Mouse (Mus musculus) layer of hippocampus, postnatal 10 days (tissue): ENCODE results near the gene Itprid2. TPM values are rescaled to one million over a fixed set of nuclear protein-coding genes. Genes with fewer than 3 reads are reported as not detected.
"Not testable (repeated sequence)": the region's sequence is repeated elsewhere in the genome, so short reads cannot be mapped to it uniquely, and the experiment has no call there.

Experiments
- DNase-seq, 2 experiments: peaks; one replicate each; pipeline ENCODE4 v3.0.0; 2021; ENCODE audit warnings: low spot score in 2 of 2
- long read RNA-seq: library from polyadenylated mRNA; stranded (forward); transcript quantifications from one replicate; pipeline ENCODE4 v2.0.0, GENCODE M21; 2023
- total RNA-seq, 2 experiments: library from RNA; stranded (reverse); gene quantifications; 2 replicates each; pipeline ENCODE4 v1.2.3; 2021

The Itprid2 gene
- 10 to 100 TPM; 34.3 to 35.4 TPM for total RNA-seq
- long read RNA-seq, full-length matches to known transcripts = 2 of 6 reads
- long read RNA-seq, partial matches to known transcripts = 3 of 6 reads
- long read RNA-seq, other reads (novel, unspliced or antisense) = 1 of 6 reads

DNA sequence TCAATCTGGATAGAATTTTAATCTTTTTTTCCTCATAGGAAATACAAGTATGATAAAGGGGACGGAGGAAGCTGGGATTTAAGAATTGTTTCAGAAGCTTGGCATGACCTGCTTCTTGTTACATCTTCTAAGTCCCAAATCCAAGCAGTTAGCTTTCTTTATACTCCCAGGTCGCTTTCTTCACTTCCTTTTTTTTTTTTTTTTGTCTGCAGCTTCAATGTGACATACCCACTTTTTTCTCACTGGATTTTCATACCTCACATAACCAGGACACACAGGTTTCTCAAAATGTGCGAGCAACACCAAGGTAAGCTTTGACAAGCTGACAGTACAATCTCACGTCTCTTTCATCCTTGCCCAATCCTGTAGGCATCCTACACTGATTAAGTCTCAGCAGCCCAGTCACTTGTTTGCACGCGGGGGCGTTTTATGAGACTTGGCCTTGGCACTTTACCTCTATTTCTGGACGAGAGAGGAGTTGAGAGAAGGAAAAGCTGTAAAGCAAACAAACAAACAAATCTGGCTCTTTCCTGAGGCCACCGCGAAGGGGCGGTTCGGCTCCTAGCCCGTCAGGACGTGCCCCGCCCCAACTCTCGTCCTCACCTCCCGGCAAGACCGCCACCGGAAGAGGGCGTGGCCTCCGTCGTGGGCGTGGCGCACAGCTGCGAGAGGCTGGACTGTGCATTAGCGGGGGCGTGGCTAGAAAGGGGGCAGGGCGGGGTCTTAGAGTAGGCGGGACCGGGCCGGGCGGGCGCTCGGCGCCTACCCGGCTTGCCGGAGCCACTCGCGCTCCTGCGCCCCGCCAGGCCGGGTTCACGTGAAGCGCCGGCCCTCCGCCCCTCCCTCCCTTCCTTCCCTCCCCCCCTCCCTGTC is at the start of gene Itprid2:
Gene Itprid2, plus strand, starts transcription at position 825 of the 873 bp plus-strand sequence.
- DNase-seq = peak; percentile 94 to 97

DNA sequence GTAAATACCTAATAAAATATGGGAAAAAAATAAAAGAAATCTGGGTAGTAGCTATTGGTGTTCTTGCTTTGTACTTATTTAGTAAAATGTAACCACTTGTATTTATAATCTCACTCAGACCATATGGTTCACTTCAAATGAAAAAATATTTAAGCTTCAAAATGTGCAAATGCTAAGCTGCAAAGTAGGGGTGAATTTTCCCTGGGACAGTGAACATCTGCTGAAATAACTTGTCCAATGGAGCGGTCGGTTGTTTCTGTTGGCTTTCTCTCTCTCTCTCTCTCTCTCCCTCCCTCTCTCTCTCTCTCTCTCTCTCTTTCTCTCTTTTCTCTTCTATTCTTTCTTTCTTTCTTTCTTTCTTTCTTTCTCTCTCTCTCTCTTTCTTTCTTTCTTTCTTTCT is 39.0 kb upstream of the Itprid2 start:
- no peak for DNase-seq

DNA sequence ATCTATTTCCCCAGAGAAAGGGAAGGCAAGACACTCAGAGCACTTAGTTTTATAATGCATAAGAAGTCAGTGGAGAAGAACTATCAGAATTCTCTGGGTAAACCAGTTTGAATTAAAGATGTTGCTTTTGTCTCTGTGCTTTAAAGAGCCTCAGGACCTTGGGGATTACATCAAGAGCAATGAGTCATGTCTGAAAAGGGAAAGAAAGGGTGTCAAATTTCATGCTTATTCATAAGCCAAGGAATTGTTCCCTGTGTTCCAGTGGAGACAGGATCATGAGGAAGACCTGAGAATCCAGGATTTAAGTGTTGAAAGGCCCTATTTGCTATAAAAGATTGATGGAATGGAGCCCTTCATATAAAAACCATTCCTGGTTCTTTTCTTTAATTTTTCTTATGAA is 38.1 kb upstream of the Itprid2 start:
- DNase-seq = no peak

DNA sequence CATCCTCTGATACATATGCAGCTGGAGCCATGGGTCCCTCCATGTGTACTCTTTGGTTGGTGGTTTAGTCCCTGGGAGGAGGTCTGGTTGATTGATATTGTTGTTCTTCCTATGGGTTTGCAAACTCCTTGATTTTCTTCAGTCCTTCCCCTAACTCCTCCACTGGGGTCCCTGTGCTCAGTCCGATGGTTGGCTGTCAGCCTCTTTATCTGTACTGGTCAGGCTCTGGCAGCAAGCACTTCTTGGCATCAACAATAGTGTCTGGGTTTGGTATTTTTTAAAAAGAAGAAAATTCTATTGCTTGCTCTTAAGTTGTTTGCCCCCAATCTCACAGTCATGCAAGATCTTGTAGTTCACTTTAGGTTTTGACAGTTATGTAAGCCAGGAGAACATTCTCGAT is 34.0 kb upstream of the Itprid2 start:
- DNase-seq = not testable (repeated sequence)

DNA sequence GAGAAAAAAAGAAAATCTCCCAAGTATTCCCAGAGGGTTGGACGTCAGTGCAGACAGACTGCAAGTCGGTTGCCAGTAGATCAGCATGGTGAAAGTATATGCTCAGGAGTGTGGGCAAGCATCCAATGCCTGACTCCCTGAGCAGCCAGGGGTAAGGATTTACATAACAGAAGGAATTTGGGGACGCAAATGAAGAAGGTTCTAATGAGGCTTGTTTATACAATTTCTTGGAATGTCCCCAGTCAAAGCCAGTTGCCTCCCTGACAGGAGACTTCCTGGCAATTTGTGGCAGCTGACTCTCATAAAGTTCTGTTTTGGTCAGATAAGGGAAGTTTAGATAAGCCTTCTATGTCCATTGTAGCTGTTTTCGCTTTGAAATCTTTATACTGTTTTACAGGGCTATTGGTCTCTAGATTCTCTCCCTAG is 33.4 kb upstream of the Itprid2 start:
- no peak for DNase-seq

DNA sequence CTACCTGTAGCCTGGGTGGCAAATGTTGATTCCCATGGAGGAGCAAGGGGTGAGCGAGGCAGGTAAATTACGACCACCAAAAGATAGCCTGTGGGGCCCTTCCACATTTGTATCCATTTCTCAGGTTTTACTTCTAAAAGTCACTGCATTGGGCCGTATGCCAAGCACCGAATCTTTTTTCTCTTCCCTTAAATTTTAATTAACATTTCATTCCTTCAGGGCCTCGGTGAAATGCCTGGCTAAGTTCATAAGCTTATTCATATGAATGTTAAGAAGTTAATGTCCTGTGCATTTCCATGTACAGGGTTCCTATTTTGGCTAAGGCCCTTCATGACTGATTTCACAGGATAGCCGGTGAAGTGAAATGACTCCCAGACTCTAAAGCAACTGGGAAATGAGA is 32.8 kb upstream of the Itprid2 start:
- no peak for DNase-seq

DNA sequence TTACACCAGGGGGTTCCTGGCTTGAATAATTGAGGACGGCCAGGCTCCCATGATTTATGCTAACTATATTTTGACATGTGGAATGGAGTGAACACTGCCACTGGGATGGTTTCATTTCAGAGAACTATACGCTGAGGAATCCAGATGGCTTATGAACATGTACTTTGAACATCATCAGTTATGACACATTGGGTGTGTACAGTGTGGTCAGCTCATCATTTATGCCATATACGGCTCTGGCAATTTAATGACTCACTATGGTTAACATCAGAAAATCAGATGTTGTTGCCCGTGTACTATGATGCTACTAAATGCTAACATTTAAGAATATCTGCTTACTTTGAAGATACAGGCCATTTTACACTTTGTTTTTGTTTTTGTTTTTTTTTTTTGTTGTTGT is 31.8 kb upstream of the Itprid2 start:
- DNase-seq = no peak

DNA sequence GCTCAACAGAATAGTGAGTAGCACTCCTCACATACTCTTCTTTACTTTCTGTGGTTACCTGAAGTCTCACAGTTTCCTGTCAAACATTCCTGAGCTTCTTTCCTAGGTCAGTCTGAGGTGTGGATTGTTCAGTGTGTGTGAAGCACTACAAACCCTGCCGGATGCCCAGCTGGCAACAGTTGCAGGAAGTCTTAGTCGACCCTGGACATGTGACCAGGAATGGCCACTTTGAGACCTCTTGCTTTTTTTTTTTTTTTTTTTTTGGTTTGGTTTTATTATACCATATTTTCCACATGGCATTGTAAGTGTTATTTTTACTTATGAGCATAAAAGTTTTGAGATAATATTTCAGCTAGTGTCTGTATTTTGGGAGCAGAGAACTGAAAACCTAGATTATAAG is 29.1 kb upstream of the Itprid2 start:
- DNase-seq = no peak

DNA sequence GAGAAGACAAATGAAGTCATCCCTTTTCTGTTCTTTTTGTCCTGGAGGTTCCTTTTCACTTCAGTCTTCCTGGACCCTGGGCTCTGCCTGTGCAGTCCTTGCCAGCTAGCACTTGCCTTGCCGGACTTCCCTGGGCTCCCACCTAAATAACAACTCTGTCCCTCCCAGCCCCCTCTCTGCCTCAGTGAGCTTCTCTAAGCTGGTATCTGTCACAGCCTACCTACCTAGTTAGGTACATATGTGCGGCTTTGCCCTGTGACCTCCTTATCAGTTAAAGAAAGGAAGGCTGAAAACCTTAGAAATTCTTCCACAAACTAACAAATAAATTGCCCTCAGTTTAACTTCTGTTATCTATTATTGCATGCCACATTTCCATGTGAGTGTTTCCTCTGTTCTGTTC is 28.0 kb upstream of the Itprid2 start:
- no peak for DNase-seq

DNA sequence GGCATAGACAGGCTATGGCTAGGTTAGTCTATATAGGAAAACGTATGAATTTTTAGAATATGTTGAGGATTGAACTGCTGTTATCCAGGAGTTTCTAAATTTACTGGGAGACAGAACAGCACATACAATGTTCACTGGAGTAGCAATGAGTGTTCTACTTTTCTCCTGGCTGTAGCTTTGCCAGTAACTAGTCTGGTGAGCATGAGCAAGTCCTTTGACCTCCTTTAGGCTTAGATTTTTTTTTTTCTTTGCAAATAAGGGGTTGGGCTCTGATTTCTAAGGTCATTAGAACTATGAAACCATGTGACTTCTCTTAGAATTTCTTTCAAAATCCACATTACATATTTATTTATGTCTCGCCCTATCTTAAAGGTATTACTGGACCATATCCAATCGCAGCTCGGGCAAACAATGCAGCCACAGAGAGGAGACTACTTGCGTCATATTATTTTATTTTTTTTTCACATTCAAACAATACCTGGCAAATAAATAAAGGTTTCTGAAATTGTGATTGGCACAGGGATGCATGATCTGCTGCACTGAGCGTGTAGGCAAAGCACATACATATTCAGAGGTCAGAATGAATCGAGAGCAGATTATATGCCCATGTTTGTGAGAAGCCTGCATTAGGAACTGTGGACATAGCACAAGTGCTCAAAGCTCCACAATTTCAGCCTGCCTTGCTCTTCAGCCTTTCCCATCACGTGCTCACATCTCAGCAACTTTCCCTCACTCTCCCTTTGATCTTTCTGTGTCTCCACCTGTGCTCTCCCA is 26.7 kb upstream of the Itprid2 start:
- no peak for DNase-seq

DNA sequence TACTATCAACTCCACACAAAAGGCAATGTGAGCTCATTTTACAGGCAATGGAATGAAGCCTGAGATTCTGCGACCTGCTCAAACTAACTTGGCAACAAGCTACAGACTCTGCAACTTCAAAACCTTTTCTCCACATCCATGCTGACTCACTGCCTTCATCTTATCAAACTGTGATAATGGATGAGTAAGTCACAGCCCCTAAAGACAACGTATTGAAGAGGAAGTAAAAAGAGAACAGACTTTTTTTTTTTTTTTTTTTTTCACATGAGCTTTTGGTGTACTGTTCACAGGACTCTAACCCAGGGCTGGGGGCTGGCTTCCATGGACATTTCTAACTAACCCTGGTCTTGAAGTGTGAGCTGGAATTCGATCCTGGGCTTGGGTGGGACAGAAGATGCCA is 24.3 kb upstream of the Itprid2 start:
- no peak for DNase-seq

DNA sequence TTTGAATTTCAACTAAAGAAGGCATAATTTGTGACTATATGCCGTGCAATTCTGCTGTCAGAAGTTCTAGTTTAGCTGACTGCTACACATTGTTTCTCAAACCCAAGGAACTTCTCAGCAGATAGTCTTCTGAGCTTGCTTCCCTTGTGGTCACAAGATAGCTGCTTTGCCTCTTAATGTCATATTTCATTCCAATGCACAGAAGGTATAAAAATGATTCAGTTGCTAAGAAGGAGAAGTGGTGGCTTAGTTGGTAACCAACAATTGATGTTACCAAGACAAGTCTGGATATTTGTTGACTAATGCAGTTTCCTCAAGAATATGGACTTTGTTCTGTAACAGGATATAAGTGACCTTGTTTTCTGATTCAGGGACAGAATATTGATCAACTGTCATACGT is 17.0 kb upstream of the Itprid2 start:
- DNase-seq = no peak

DNA sequence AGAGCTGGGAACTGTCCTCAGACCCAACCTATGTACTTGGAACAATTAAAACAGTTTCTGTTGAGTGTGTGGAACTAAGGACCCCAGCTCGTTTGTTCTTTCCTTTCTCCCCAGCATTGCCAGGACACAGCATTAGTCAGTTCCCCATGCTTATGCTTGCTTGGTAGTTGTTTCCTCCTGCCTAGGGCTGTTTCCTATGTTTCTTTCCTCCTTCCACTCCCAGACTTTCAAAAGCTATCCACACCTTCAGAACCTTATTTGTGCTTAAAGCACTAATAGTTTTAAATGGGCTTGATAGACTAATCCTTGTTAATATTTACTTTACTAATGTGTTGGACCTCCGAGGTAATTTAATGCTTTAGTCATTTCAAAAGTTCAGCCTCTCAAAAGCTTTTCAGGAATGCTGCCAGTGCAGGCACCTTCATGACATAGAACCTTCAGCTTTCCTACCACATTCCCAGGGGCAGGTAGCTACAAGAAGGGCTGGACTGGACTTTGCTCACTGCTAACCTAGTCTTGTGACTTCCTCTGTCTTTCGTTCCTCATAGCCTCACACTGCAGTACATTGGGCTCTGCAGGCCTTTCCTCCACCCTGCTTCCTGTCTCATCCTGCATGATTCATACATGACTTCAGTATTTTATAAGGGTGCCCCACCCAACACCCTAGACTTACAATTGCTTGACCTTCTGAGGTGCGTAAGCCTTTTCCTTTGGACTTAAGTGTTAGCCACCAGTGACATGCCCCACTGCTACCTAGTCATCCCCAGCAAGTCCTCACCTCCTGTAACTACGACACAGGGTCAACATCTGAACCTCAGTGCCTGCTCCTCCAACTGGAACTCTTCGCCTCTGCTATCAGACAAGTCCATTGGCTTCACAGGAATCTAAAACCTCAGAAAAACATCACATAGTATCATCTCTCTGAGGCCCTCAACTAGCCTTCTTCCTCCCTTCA is 16.3 kb upstream of the Itprid2 start:
- DNase-seq = no peak

DNA sequence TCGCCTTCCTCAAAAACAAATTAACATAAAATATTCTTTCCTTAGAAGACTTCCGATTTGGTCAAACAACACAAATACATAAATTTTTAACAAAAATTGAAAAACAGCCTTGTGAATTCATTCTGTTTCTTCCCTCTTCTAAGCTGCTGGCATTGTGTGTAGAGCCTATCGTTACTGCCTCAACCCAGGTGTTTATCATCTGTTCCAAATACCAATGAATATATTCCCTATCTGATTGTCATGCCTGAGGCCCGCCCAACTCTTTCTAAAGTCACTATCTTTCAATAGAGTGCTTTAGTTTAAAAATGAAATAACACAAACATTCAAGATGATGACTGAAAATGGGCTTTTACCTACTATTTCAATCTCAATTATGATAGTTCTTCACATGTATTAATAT is 11.9 kb upstream of the Itprid2 start:
- no peak for DNase-seq

DNA sequence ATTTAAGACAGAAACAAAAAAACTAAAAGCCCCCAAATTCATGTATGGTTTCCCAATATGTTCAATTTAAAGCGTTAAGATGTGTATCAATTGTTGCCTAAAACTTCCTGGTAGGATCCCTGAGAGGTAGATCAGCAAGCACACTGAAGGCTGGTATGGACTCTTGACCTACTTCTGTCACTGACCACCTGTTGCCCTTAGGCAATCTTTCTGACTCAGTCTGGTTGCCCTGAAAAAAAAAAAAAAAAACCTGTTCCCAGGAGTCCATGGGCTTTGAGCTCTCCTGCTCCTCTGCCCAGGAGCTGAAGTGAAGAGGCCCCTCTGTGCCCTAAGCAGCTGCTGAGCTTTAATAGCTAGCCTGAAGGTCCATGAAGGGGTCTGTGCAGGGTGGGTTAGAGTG is 7.5 kb upstream of the Itprid2 start:
- DNase-seq = no peak

DNA sequence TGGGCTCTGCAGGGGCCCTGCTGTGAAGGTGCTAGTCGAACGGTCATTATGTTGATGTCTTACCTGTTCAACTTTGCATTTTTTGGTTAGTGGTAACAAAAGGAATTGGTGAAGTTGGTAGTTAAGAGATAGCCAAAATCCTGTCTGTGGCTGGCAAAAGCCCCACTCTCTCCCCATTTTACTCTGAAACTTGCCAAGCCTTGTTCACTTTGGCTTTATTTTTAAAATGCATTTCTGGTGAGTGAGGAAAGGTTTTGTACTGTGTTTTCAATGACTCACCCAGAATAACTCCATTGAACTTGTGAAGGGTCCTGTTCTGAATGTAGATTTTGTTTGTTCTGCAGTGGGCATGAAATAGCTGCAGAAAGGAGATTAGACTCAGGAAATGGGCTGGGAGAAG is 4.9 kb upstream of the Itprid2 start:
- DNase-seq = no peak

DNA sequence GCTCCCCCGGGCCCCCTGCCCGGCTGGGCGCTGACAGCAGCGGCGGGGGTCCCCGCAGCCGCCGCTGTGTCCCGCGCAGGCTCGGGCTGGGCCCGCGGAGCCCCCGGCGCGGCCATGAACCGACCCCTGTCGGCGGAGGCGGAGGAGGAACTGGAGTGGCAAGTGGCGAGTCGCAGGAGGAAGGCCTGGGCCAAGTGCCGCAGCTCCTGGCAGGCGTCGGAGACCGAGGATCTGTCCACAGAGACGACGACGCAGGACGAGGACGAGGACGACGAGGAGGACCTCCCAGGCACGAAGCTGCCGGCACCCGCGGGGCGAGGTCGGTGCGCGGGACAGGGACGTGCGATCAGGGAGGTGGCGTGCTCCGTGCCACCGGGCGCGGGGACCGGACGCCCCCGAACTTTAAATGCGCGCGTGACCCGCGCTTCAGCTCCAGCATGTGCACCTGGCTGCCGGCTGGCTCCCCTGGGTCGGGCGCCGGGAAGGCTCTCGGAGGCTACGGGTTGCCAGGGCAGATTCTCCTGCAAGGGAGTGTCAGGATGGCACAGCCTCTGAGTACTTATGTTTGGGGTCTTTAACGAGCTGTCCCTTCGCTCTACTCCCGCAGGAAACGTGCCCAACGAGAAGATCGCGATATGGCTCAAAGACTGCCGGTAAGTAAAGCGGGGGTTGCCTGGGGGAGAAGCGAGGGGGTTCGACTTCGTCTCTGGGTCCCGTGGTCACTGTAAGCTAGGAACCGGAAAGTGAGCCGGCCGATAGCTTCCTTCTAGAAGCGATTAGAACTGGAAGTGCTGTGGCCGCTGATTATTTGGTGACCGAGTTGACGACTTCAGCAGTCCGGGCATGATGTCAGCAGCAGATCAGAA is 507 bp downstream of the Itprid2 start:
- peak; percentile 69 to 78 for DNase-seq

DNA sequence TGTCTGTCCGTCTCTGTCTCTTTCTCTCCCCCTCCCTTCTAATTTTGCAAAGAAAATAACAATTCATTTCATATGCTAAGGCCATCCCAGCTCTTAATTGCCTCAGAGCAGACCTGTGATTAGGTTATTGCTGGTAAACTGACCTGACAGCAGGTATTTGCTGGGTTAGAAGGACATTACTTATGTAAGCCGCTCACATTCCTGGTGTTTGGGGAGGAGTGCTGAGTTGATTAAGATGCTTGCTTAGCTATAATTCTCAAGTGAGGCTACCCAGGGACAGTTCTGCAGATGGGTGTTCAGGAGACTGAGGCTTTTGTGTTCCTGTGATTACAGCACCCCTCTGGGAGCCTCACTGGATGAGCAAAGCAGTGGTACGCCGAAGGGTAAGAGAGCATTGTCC is 3.8 kb downstream of the Itprid2 start:
- no peak for DNase-seq

DNA sequence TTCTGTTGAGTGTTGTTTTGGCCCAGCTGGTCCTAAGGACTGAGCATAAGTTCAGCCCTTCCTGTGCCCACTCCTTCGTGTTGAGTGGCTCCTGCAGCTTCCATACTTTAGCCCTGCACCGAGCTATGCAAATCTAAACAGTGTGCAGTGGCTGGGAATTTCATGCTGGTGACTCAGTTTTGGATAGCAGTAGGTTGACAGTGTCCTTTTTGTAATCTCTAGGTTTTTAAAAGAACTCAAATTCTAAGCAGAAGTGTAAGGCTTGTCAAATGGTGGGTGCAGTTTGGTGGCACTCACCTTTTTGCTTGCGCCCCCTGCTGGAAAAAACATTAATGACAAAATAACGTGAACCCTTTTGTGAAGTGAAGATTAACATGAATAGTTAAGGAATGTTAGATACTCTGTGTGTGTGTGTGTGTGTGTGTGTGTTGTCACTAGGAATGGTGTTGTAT is 11.1 kb downstream of the Itprid2 start:
- DNase-seq = peak; percentile 59 to 65

DNA sequence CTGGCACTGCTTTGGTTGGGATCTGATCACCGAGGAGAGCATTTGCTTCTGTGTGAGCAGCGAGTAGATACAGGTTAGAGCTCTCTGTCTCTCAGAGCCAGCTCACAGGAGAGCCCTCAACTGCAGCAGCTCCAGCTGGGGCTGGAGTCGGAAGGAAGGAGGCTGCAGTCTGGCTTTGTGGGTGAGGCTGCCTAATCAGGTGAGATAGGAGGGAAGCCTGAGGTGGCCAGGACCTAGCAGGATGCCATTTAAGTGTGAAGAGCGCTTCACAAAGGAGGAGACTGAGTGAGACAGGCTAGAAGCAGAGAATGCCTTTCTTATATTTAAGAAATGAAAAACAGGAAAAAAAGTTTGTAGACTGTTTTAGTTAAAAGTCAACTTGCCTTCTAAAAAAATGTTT is 11.9 kb downstream of the Itprid2 start:
- DNase-seq = no peak
